Mouse (Mus musculus) cortical plate, adult 2 months (tissue): Measurements from ENCODE around the gene Celf1.

Source experiments
- CTCF ChIP-seq: fragments of 200-500 bp; IDR thresholded peaks from 2 replicates; pipeline ENCODE4 v1.5.1; 2011; ENCODE audit warnings: mild to moderate bottlenecking, control low read depth, low read length; ENCODE audit not compliant: insufficient read depth; ENCODE audit errors: extremely low read depth
- POLR2A ChIP-seq: fragments of 200-500 bp; IDR thresholded peaks from 2 replicates; pipeline ENCODE4 v1.6.1; 2011; ENCODE audit warnings: mild to moderate bottlenecking, low read length, control low read depth; ENCODE audit not compliant: insufficient read depth; ENCODE audit errors: extremely low read depth

GRCm38 (mm10) chr2:91044727-91045126 lies 104.5 kb downstream of the Celf1 start:
- no peak for TF ChIP-seq CTCF
- TF ChIP-seq POLR2A: no peak
